Mouse (Mus musculus) midbrain, embryonic 15.5 days (tissue): ENCODE results near the gene Slc25a30. TPM values are rescaled to one million over a fixed set of nuclear protein-coding genes. Genes with fewer than 3 reads are reported as not detected.

Experiments used
- ATAC-seq: fragments of 200-750 bp; cut with Nextera tagmentation; replicated peaks from 2 replicates; pipeline ENCODE4 v1.8.0; 2017; ENCODE audit warnings: moderate TSS enrichment
- H3K27ac ChIP-seq: fragments of 300-500 bp; sonication (generic); 2 replicates; pipeline ENCODE4 v1.5.1; 2015; ENCODE audit warnings: mild to moderate bottlenecking, inconsistent platforms
- H3K27me3 ChIP-seq: fragments of 300-500 bp; sonication (generic); replicated peaks from 2 replicates; pipeline ENCODE4 v1.6.1; 2015; ENCODE audit warnings: inconsistent platforms
- H3K36me3 ChIP-seq: fragments of 300-500 bp; sonication (generic); replicated peaks from 2 replicates; pipeline ENCODE4 v1.6.1; 2015; ENCODE audit warnings: inconsistent platforms
- H3K4me1 ChIP-seq: fragments of 300-500 bp; sonication (generic); 2 replicates; pipeline ENCODE4 v1.6.1; 2015; ENCODE audit warnings: inconsistent platforms
- H3K4me2 ChIP-seq: fragments of 300-500 bp; sonication (generic); 2 replicates; pipeline ENCODE4 v1.6.1; 2015; ENCODE audit warnings: inconsistent platforms, mild to moderate bottlenecking, moderate library complexity
- H3K4me3 ChIP-seq: fragments of 300-500 bp; sonication (generic); 2 replicates; pipeline ENCODE4 v1.5.1; 2015; ENCODE audit warnings: mild to moderate bottlenecking, inconsistent platforms
- H3K9ac ChIP-seq: fragments of 300-500 bp; sonication (generic); 2 replicates; pipeline ENCODE4 v1.6.1; 2015; ENCODE audit warnings: mild to moderate bottlenecking, inconsistent platforms
- H3K9me3 ChIP-seq: fragments of 300-500 bp; sonication (generic); 2 replicates; pipeline ENCODE4 v1.6.1; 2016; ENCODE audit warnings: inconsistent platforms
- WGBS: fragments of 180-500 bp; shearing (Covaris S2); methylation state at CpG from one replicate; pipeline ENCODE4 v1.1.7; 2015; ENCODE audit warnings: mixed read lengths; 5-methylcytosine and 5-hydroxymethylcytosine counted together
- polyA plus RNA-seq: library from polyadenylated mRNA; unstranded; fragments of >200 nt; fragmentation: Nextera tagmentation; extraction: Ambion mirVana; gene quantifications from 2 replicates; pipeline ENCODE4 v1.2.1, GENCODE M21; 2015

The Slc25a30 gene
- polyA plus RNA-seq, 1 experiment from 2014 or later: 10.4 TPM

- ATAC-seq: no peak
- peaks cover 28% of the 10 kb centered on the region; the same call in 1 of the 2 replicates for H3K36me3 ChIP-seq
- H3K27me3 ChIP-seq: no peaks in the 10 kb centered on the region
- WGBS: 71% methylated on average over 4 of the region's 4 CpGs
- no peaks in the 10 kb centered on the region for H3K9me3 ChIP-seq
- H3K4me3 ChIP-seq: no peak overlapping the region
- no peaks in the 10 kb centered on the region for H3K4me1 ChIP-seq
- no peak overlapping the region for H3K9ac ChIP-seq
- no peak overlapping the region for H3K4me2 ChIP-seq
- no peak overlapping the region for H3K27ac ChIP-seq
Observed at GRCm38 (mm10) chr14:75727046-75727445, 59.8 kb downstream of the Slc25a30 start.

GRCm38 (mm10) chr14:75722816-75723215 is 64.0 kb downstream of the Slc25a30 start:
- Histone ChIP-seq H3K4me3 (no peak overlapping the region), H3K4me1 (no peaks in the 10 kb centered on the region), H3K4me2 (no peak overlapping the region), H3K36me3 (peaks cover 9% of the 10 kb centered on the region; the same call in 1 of the 2 replicates), H3K9me3 (no peaks in the 10 kb centered on the region), H3K27me3 (no peaks in the 10 kb centered on the region), H3K9ac (no peak overlapping the region), H3K27ac (no peak overlapping the region)
- 97% methylated on average over 2 of the region's 2 CpGs for WGBS
- no peak for ATAC-seq

GRCm38 (mm10) chr14:75721977-75722563 is 64.8 kb downstream of the Slc25a30 start:
- Histone ChIP-seq H3K4me3 (no peak overlapping the region), H3K27ac (no peak overlapping the region), H3K9me3 (no peaks in the 10 kb centered on the region), H3K27me3 (no peaks in the 10 kb centered on the region), H3K36me3 (peaks cover 8% of the 10 kb centered on the region), H3K4me1 (no peaks in the 10 kb centered on the region), H3K9ac (no peak overlapping the region), H3K4me2 (no peak overlapping the region)
- WGBS: 59% methylated on average over 12 of the region's 12 CpGs
- peak; percentile 72 for ATAC-seq

GRCm38 (mm10) chr14:75720121-75720520 is 66.7 kb downstream of the Slc25a30 start:
- no peaks in the 10 kb centered on the region for H3K27me3 ChIP-seq
- 95% methylated on average over 5 of the region's 5 CpGs for WGBS
- no peak overlapping the region for H3K9ac ChIP-seq
- H3K27ac ChIP-seq: no peak overlapping the region
- peaks cover 20% of the 10 kb centered on the region for H3K36me3 ChIP-seq
- no peak for ATAC-seq
- H3K9me3 ChIP-seq: no peaks in the 10 kb centered on the region
- H3K4me3 ChIP-seq: no peak overlapping the region
- no peak overlapping the region for H3K4me2 ChIP-seq
- H3K4me1 ChIP-seq: no peaks in the 10 kb centered on the region

GRCm38 (mm10) chr14:75716410-75716809 is 70.4 kb downstream of the Slc25a30 start:
- Histone ChIP-seq H3K27me3 (no peaks in the 10 kb centered on the region), H3K9me3 (no peaks in the 10 kb centered on the region), H3K4me2 (no peak overlapping the region), H3K4me3 (no peak overlapping the region), H3K9ac (no peak overlapping the region), H3K27ac (no peak overlapping the region), H3K36me3 (peaks cover 28% of the 10 kb centered on the region), H3K4me1 (no peaks in the 10 kb centered on the region)
- WGBS: 95% methylated on average over 4 of the region's 4 CpGs
- no peak for ATAC-seq

- ATAC-seq: no peak
- no peaks in the 10 kb centered on the region for H3K4me1 ChIP-seq
- 78% methylated on average over 4 of the region's 4 CpGs for WGBS
- H3K9ac ChIP-seq: no peak overlapping the region
- no peak overlapping the region for H3K4me3 ChIP-seq
- no peak overlapping the region for H3K4me2 ChIP-seq
- H3K36me3 ChIP-seq: peaks cover 33% of the 10 kb centered on the region
- no peaks in the 10 kb centered on the region for H3K9me3 ChIP-seq
- no peaks in the 10 kb centered on the region for H3K27me3 ChIP-seq
- no peak overlapping the region for H3K27ac ChIP-seq
Observed at GRCm38 (mm10) chr14:75713661-75714060, 73.2 kb downstream of the Slc25a30 start.

GRCm38 (mm10) chr14:75712687-75713086 is 74.2 kb downstream of the Slc25a30 start:
- Histone ChIP-seq H3K4me3 (no peak overlapping the region), H3K9me3 (no peaks in the 10 kb centered on the region), H3K4me1 (no peaks in the 10 kb centered on the region), H3K27me3 (no peaks in the 10 kb centered on the region), H3K36me3 (peaks cover 35% of the 10 kb centered on the region), H3K4me2 (no peak overlapping the region), H3K9ac (no peak overlapping the region), H3K27ac (no peak overlapping the region)
- 93% methylated on average over 5 of the region's 5 CpGs for WGBS
- no peak for ATAC-seq

- no peak for ATAC-seq
- 93% methylated on average over 3 of the region's 3 CpGs for WGBS
Observed at GRCm38 (mm10) chr14:75711731-75712130, 75.1 kb downstream of the Slc25a30 start.

More at GRCm38 (mm10) chr14:75711731-75712130, 75.1 kb downstream of the Slc25a30 start:
- Histone ChIP-seq H3K4me1 (no peaks in the 10 kb centered on the region), H3K9me3 (no peaks in the 10 kb centered on the region), H3K27me3 (no peaks in the 10 kb centered on the region), H3K4me2 (no peak overlapping the region), H3K4me3 (no peak overlapping the region), H3K36me3 (peaks cover 38% of the 10 kb centered on the region), H3K9ac (no peak overlapping the region), H3K27ac (no peak overlapping the region)

Other genes starting within 250 kb of the Slc25a30 start
- gene Spert, start 193.9 kb downstream of the Slc25a30 start, polyA plus RNA-seq: not detected in 2 replicates
- gene Erich6b, start 144.8 kb downstream of the Slc25a30 start, polyA plus RNA-seq: not detected in 2 replicates
- 19.1 and 19.8 TPM in 2 replicates for gene Cog3, start 32.5 kb downstream of the Slc25a30 start, polyA plus RNA-seq
- gene Tpt1, start 58.1 kb upstream of the Slc25a30 start, polyA plus RNA-seq: 613 and 619 TPM in 2 replicates
- 7.9 and 8.4 TPM in 2 replicates for gene Kctd4, start 168.0 kb upstream of the Slc25a30 start, polyA plus RNA-seq
- gene Gtf2f2, start 223.8 kb upstream of the Slc25a30 start, polyA plus RNA-seq: 34.4 and 35.0 TPM in 2 replicates